8 mouse cellular contexts compared by ENCODE assay signal in genomic region chr9:44335331-44336092, GRCm38 (mm10). TPM values are rescaled to one million over a fixed set of nuclear protein-coding genes. Genes with fewer than 3 reads are reported as not detected.
DNase-seq lines count a peak whose midpoint lies in the region; ATAC-seq and TF ChIP-seq lines count a peak whose summit lies in the region.

No protein-coding gene starts in this region.

- H3K4me1 ChIP-seq in cortical plate, adult 2 months (ENCODE audit: control insufficient read depth, insufficient read depth, low read length) = no peaks in the 10 kb centered on the region
- H3K4me1 ChIP-seq in heart, embryonic 12.5 days (replicated peaks) = peaks cover 17% of the 10 kb centered on the region
- peaks cover 10% of the 10 kb centered on the region; the same call in 1 of the 2 replicates for H3K4me1 ChIP-seq in limb, embryonic 11.5 days (ENCODE audit: control insufficient read depth, insufficient read depth, low read length)
- H3K4me1 ChIP-seq in midbrain, embryonic 16.5 days (ENCODE audit: control insufficient read depth, insufficient read depth, low read length) = peaks cover 18% of the 10 kb centered on the region

- peak overlapping the region; percentile 69 for H3K4me2 ChIP-seq in heart, embryonic 12.5 days
- peak overlapping the region; percentile 69 for H3K4me2 ChIP-seq in limb, embryonic 11.5 days (ENCODE audit: low read depth, severe bottlenecking)
- peak overlapping the region; percentile 96 for H3K4me2 ChIP-seq in midbrain, embryonic 16.5 days (ENCODE audit: low read length)

- H3K9ac ChIP-seq in heart, embryonic 12.5 days = peak overlapping the region; percentile 98
- H3K9ac ChIP-seq in limb, embryonic 11.5 days (ENCODE audit: low read length) = peak overlapping the region; percentile 99
- H3K9ac ChIP-seq in midbrain, embryonic 16.5 days (ENCODE audit: low read depth, low read length) = peak overlapping the region; percentile 84

- H3K9me3 ChIP-seq in heart, embryonic 12.5 days (replicated peaks) = no peaks in the 10 kb centered on the region
- no peaks in the 10 kb centered on the region for H3K9me3 ChIP-seq in limb, embryonic 11.5 days (ENCODE audit: control insufficient read depth, low read length)
- H3K9me3 ChIP-seq in midbrain, embryonic 16.5 days (replicated peaks; ENCODE audit: control insufficient read depth, low read length, poor library complexity, severe bottlenecking) = no peaks in the 10 kb centered on the region

- peak overlapping the region; percentile 92 for H3K4me3 ChIP-seq in cortical plate, adult 2 months (ENCODE audit: insufficient read depth, low read length)
- peak overlapping the region; percentile 95 for H3K4me3 ChIP-seq in heart, embryonic 12.5 days
- peak overlapping the region; percentile 82 for H3K4me3 ChIP-seq in limb, embryonic 11.5 days (ENCODE audit: low read depth, low read length)
- H3K4me3 ChIP-seq in midbrain, embryonic 16.5 days (ENCODE audit: low read depth, low read length) = peak overlapping the region; percentile 91

- peak overlapping the region; percentile 62 for H3K27ac ChIP-seq in cortical plate, adult 2 months (ENCODE audit: insufficient read depth, low read length)
- peak overlapping the region; percentile 99 for H3K27ac ChIP-seq in heart, embryonic 12.5 days (ENCODE audit: poor library complexity, severe bottlenecking)
- peak overlapping the region; percentile 93 for H3K27ac ChIP-seq in limb, embryonic 11.5 days (replicated peaks; ENCODE audit: low read depth, low read length)
- H3K27ac ChIP-seq in midbrain, embryonic 16.5 days (ENCODE audit: low read length) = peak overlapping the region; percentile 94

- ATAC-seq in heart, embryonic 12.5 days (ENCODE audit: insufficient number of reproducible peaks, low FRiP score) = peak; percentile 15; the same call in 1 of the 2 replicates
- no peak for ATAC-seq in limb, embryonic 11.5 days (ENCODE audit: insufficient number of reproducible peaks, low FRiP score, low TSS enrichment, low read depth)
- ATAC-seq in midbrain, embryonic 16.5 days = no peak

- under 1% methylated on average over 47 of the region's 50 CpGs for WGBS in heart, embryonic 12.5 days
- under 1% methylated on average over 50 of the region's 50 CpGs for WGBS in limb, embryonic 11.5 days
- WGBS in midbrain, embryonic 16.5 days = under 1% methylated on average over 45 of the region's 50 CpGs

- no peak for TF ChIP-seq POLR2A in cortical plate, adult 2 months (IDR thresholded peaks at IDR 0.05; ENCODE audit: extremely low read depth, insufficient read depth, low read length)

- H3K36me3 ChIP-seq in heart, embryonic 12.5 days = peaks cover 68% of the 10 kb centered on the region
- H3K36me3 ChIP-seq in limb, embryonic 11.5 days (ENCODE audit: control insufficient read depth, insufficient read depth, low read length) = peaks cover 32% of the 10 kb centered on the region
- peaks cover 15% of the 10 kb centered on the region for H3K36me3 ChIP-seq in midbrain, embryonic 16.5 days (ENCODE audit: control insufficient read depth, insufficient read depth, low read length)

- no peaks in the 10 kb centered on the region for H3K27me3 ChIP-seq in heart, embryonic 12.5 days (replicated peaks)
- H3K27me3 ChIP-seq in limb, embryonic 11.5 days (ENCODE audit: control insufficient read depth, insufficient read depth, low read length) = no peaks in the 10 kb centered on the region
- H3K27me3 ChIP-seq in midbrain, embryonic 16.5 days (ENCODE audit: control insufficient read depth, insufficient read depth, low read depth, low read length) = no peaks in the 10 kb centered on the region

- DNase-seq in cerebellum, adult 11-12 months = peak; percentile 53
- no peak for DNase-seq in cerebellum, adult 9-10 months
- peak; percentile 12 to 20 for DNase-seq in B cell, adult 2 months
- peak; percentile 70 for DNase-seq in limb, embryonic 11.5 days (ENCODE audit: low spot score)
- DNase-seq in T-cell, adult 2 months (ENCODE audit: low spot score) = no peak

- no peak for TF ChIP-seq CTCF in cortical plate, adult 2 months (IDR thresholded peaks at IDR 0.05; ENCODE audit: extremely low read depth, insufficient read depth, low read length)

RNA-seq across cellular contexts. Expression of gene H2afx, which starts 1.0 kb away (rescaled TPM):
- polyA plus RNA-seq in cortical plate, adult 2 months (2012; rRNA removed) = 64.8 and 68.3 TPM in 2 replicates
- polyA plus RNA-seq in heart, embryonic 12.5 days (2016; fragmentation: Nextera tagmentation; extraction: Ambion mirVana) = 221 and 231 TPM in 2 replicates
- polyA plus RNA-seq in limb, embryonic 11.5 days (2014; fragmentation: Nextera tagmentation; extraction: Ambion mirVana) = 507 and 525 TPM in 2 replicates
- 112 and 124 TPM in 2 replicates for polyA plus RNA-seq in midbrain, embryonic 16.5 days (2015; fragmentation: Nextera tagmentation; extraction: Ambion mirVana)

RNA-seq across cellular contexts. Expression of gene Hmbs, which starts 8.5 kb away (rescaled TPM):
- polyA plus RNA-seq in cortical plate, adult 2 months (2012; rRNA removed) = 30.5 and 31.2 TPM in 2 replicates
- 158 and 176 TPM in 2 replicates for polyA plus RNA-seq in heart, embryonic 12.5 days (2016; fragmentation: Nextera tagmentation; extraction: Ambion mirVana)
- polyA plus RNA-seq in limb, embryonic 11.5 days (2014; fragmentation: Nextera tagmentation; extraction: Ambion mirVana) = 145 and 153 TPM in 2 replicates
- polyA plus RNA-seq in midbrain, embryonic 16.5 days (2015; fragmentation: Nextera tagmentation; extraction: Ambion mirVana) = 54.7 and 56.2 TPM in 2 replicates

RNA-seq across cellular contexts. Expression of gene Dpagt1, which starts 9.7 kb away (rescaled TPM):
- 18.0 and 19.3 TPM in 2 replicates for polyA plus RNA-seq in cortical plate, adult 2 months (2012; rRNA removed)
- 29.7 and 31.4 TPM in 2 replicates for polyA plus RNA-seq in heart, embryonic 12.5 days (2016; fragmentation: Nextera tagmentation; extraction: Ambion mirVana)
- polyA plus RNA-seq in limb, embryonic 11.5 days (2014; fragmentation: Nextera tagmentation; extraction: Ambion mirVana) = 52.3 and 55.8 TPM in 2 replicates
- polyA plus RNA-seq in midbrain, embryonic 16.5 days (2015; fragmentation: Nextera tagmentation; extraction: Ambion mirVana) = 36.1 and 39.6 TPM in 2 replicates

RNA-seq across cellular contexts. Expression of gene C2cd2l, which starts 15.4 kb away (rescaled TPM):
- 203 and 213 TPM in 2 replicates for polyA plus RNA-seq in cortical plate, adult 2 months (2012; rRNA removed)
- polyA plus RNA-seq in heart, embryonic 12.5 days (2016; fragmentation: Nextera tagmentation; extraction: Ambion mirVana) = 8.6 and 10.3 TPM in 2 replicates
- 6.5 and 7.6 TPM in 2 replicates for polyA plus RNA-seq in limb, embryonic 11.5 days (2014; fragmentation: Nextera tagmentation; extraction: Ambion mirVana)
- 22.3 and 24.8 TPM in 2 replicates for polyA plus RNA-seq in midbrain, embryonic 16.5 days (2015; fragmentation: Nextera tagmentation; extraction: Ambion mirVana)

RNA-seq across cellular contexts. Expression of gene Vps11, which starts 26.0 kb away (rescaled TPM):
- 42.2 and 43.2 TPM in 2 replicates for polyA plus RNA-seq in cortical plate, adult 2 months (2012; rRNA removed)
- 19.7 and 21.8 TPM in 2 replicates for polyA plus RNA-seq in heart, embryonic 12.5 days (2016; fragmentation: Nextera tagmentation; extraction: Ambion mirVana)
- 26.4 and 26.6 TPM in 2 replicates for polyA plus RNA-seq in limb, embryonic 11.5 days (2014; fragmentation: Nextera tagmentation; extraction: Ambion mirVana)
- 40.6 and 45.6 TPM in 2 replicates for polyA plus RNA-seq in midbrain, embryonic 16.5 days (2015; fragmentation: Nextera tagmentation; extraction: Ambion mirVana)

Comparison
In these comparisons a context has a peak if more than half of its experiments do, and no peak if none do; other contexts are left out.
1. DNase-seq: peak in cerebellum, adult 11-12 months (single experiment), B cell, adult 2 months (2 of 2) and limb, embryonic 11.5 days (single experiment); none in cerebellum, adult 9-10 months (single experiment) and T-cell, adult 2 months (single experiment).
2. Peak in every context shown above with its lines, with median percentiles within 50 percentile points of each other: H3K27ac ChIP-seq, H3K4me3 ChIP-seq, H3K4me2 ChIP-seq and H3K9ac ChIP-seq.